Mouse (Mus musculus) cortical plate, adult 2 months (tissue): ENCODE data around the gene Otud1.

Source experiments
- CTCF ChIP-seq: fragments of 200-500 bp; IDR thresholded peaks from 2 replicates; pipeline ENCODE4 v1.5.1; 2011; ENCODE audit warnings: mild to moderate bottlenecking, control low read depth, low read length; ENCODE audit not compliant: insufficient read depth; ENCODE audit errors: extremely low read depth
- POLR2A ChIP-seq: fragments of 200-500 bp; IDR thresholded peaks from 2 replicates; pipeline ENCODE4 v1.6.1; 2011; ENCODE audit warnings: mild to moderate bottlenecking, low read length, control low read depth; ENCODE audit not compliant: insufficient read depth; ENCODE audit errors: extremely low read depth

DNA sequence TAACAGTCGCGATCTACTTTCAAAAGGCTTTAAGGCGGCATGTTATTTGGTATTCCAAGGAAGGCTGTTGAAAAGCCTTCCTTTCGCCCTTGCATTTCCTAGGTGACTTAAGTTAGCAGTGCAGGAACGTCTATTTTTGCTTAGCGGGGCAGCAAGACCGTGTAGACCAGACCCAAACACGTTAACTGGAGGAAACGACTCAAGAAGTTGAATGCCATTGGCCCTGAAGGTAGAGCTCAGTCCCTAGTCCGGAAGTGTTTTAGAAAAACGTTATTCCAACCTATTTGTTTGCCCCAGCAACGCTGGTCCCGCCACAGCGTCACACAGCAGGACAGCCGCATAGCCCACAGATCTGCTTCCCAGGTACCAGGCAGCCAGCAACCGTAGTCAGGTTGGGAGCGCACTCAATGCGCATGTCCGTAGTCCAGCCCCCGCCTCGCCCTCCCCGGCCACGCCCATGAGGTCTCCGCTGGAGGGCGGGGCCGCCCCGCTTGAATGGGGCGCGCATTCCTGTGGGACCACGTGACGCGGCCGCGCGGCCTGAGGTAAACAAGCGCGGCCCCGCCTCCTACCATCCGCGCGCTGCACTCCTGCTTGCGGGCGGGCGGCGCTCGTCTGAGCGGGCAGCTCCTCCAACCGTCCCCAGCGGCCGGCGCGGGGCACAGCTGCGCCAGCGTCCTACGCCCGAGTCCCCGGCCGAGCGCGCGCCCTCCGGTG lies at the start of gene Otud1:
- TF ChIP-seq CTCF = no peak
- peak; percentile 89 for TF ChIP-seq POLR2A
